In the genomic region with DNA sequence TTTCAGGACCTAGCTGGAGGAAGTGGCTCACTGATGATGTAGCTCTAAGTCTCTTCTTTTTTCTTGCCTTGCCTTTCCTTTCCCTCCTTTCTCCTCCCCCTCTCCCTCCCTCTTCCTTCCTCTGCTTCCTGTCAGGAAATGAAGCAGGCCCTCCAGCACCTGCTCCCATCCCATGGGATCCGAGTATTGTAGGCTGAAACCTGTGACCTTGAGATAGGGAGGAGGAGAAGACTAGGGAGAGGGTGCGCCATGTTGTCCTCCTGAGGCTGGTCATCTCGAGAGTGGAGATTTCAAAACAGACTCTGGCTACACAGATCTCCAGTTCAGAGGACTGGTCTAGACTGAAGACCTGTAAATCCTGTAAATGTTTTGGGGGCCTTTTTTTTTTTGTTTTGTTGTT, we compare ENCODE assay signal across 11 mouse cellular contexts. TPM values are rescaled to one million over a fixed set of nuclear protein-coding genes. Genes with fewer than 3 reads are reported as not detected.
A peak's percentile ranks its signal among the peaks of the same experiment; 100 is the strongest.
DNase-seq lines count a peak whose midpoint lies in the region; ATAC-seq lines count a peak whose summit lies in the region.
"Had no signal": no experiment of that assay in that cellular context is flagged by ENCODE, and none has a peak within 500 bp of the region (broad histone marks: within the 10 kb centered on the region; RNA-seq: fewer than 3 reads in every experiment).

No protein-coding gene starts in this region.

- no peak for ATAC-seq in kidney, embryonic 14.5 days (ENCODE audit: low FRiP score, low TSS enrichment)
- ATAC-seq in monocyte, adult 5-6 weeks (replicated peaks; ENCODE audit: insufficient number of reproducible peaks, low FRiP score, low TSS enrichment, poor library complexity, severe bottlenecking) = no peak
- ATAC-seq: forebrain, embryonic 16.5 days had no signal

- DNase-seq in cerebellum, adult 9-11 months = peak; percentile 30
- DNase-seq in cerebellum, postnatal 10 days = no peak
- DNase-seq in kidney, adult 18-20 months = no peak
- DNase-seq in A20 (ENCODE audit: low read depth, low spot score) = peak; percentile 25
- no peak for DNase-seq in limb, embryonic 10.5 days (ENCODE audit: low spot score)
- DNase-seq in frontal cortex, postnatal 36 days (ENCODE audit: low spot score in 2 of 2) = no peak
- DNase-seq: B cell, adult 2 months had no signal

- no peak overlapping the region for H3K27ac ChIP-seq in kidney, embryonic 14.5 days (ENCODE audit: low read depth, low read length)
- 0 out of 2 replicates have a peak overlapping the region, but pooled peaks have one; percentile 51 for H3K27ac ChIP-seq in limb, embryonic 10.5 days

- no peak overlapping the region for H3K9ac ChIP-seq in kidney, embryonic 14.5 days (ENCODE audit: low read depth, low read length)

- H3K9me3 ChIP-seq in kidney, embryonic 14.5 days (ENCODE audit: control insufficient read depth, low read length) = no peaks in the 10 kb centered on the region
- no peaks in the 10 kb centered on the region for H3K9me3 ChIP-seq in limb, embryonic 10.5 days (replicated peaks)
- H3K9me3 ChIP-seq: limb, embryonic 12.5 days had no signal

- WGBS in kidney, embryonic 14.5 days = 61% methylated on average over 3 of the region's 3 CpGs
- 67% methylated on average over 3 of the region's 3 CpGs for WGBS in limb, embryonic 10.5 days

- no peak overlapping the region for H3K4me3 ChIP-seq in kidney, embryonic 14.5 days (ENCODE audit: low read length)
- no peak overlapping the region for H3K4me3 ChIP-seq in limb, embryonic 10.5 days

- H3K27me3 ChIP-seq in kidney, embryonic 14.5 days (ENCODE audit: control insufficient read depth, insufficient read depth, low read length) = no peaks in the 10 kb centered on the region
- no peaks in the 10 kb centered on the region for H3K27me3 ChIP-seq in limb, embryonic 10.5 days (ENCODE audit: low read depth, poor library complexity, severe bottlenecking)
- H3K27me3 ChIP-seq: limb, embryonic 12.5 days had no signal

- H3K36me3 ChIP-seq in kidney, embryonic 14.5 days (ENCODE audit: control insufficient read depth, insufficient read depth, low read length) = no peaks in the 10 kb centered on the region
- no peaks in the 10 kb centered on the region for H3K36me3 ChIP-seq in limb, embryonic 10.5 days
- H3K36me3 ChIP-seq: limb, embryonic 12.5 days had no signal

- peak overlapping the region; percentile 56; the same call in 1 of the 2 replicates for H3K4me2 ChIP-seq in kidney, embryonic 14.5 days (replicated peaks; ENCODE audit: low read depth, low read length)

- peaks cover 20% of the 10 kb centered on the region for H3K4me1 ChIP-seq in kidney, embryonic 14.5 days (ENCODE audit: control insufficient read depth, insufficient read depth, low read length)
- peaks cover 24% of the 10 kb centered on the region for H3K4me1 ChIP-seq in limb, embryonic 10.5 days

RNA-seq across cellular contexts. Expression of gene Gtf2ird2, which starts 1.6 kb away (rescaled TPM):
- 5.8 and 9.2 TPM in 2 replicates for polyA plus RNA-seq in kidney, embryonic 14.5 days (2014; fragmentation: Nextera tagmentation; extraction: Ambion mirVana)
- polyA plus RNA-seq in limb, embryonic 10.5 days (2016; fragmentation: Nextera tagmentation; extraction: Ambion mirVana) = 5.3 and 7.3 TPM in 2 replicates
- 6.5 to 10.0 TPM (median 8.9 TPM) in 3 replicates for total RNA-seq in monocyte, adult 5-6 weeks (2017)

RNA-seq across cellular contexts. Expression of gene Rcc1l, which starts 5.6 kb away (rescaled TPM):
- 28.9 and 35.2 TPM in 2 replicates for polyA plus RNA-seq in kidney, embryonic 14.5 days (2014; fragmentation: Nextera tagmentation; extraction: Ambion mirVana)
- polyA plus RNA-seq in limb, embryonic 10.5 days (2016; fragmentation: Nextera tagmentation; extraction: Ambion mirVana) = 44.5 and 48.3 TPM in 2 replicates
- total RNA-seq in monocyte, adult 5-6 weeks (2017) = 2.5 to 6.9 TPM (median 6.3 TPM) in 3 replicates

RNA-seq across cellular contexts. Expression of gene Ncf1, which starts 47.3 kb away (rescaled TPM):
- 2.6 and 2.9 TPM in 2 replicates for polyA plus RNA-seq in kidney, embryonic 14.5 days (2014; fragmentation: Nextera tagmentation; extraction: Ambion mirVana)
- 1.5 and 1.7 TPM in 2 replicates for polyA plus RNA-seq in limb, embryonic 10.5 days (2016; fragmentation: Nextera tagmentation; extraction: Ambion mirVana)
- total RNA-seq in monocyte, adult 5-6 weeks (2017) = 101 to 207 TPM (median 172 TPM) in 3 replicates

Comparison
In these comparisons a context has a peak if more than half of its experiments do, and no peak if none do; other contexts are left out.
1. DNase-seq: peak in cerebellum, adult 9-11 months (single experiment) and A20 (single experiment); none in cerebellum, postnatal 10 days (0 of 2), kidney, adult 18-20 months (single experiment), limb, embryonic 10.5 days (single experiment) and frontal cortex, postnatal 36 days (0 of 2).